Mouse (Mus musculus) layer of hippocampus, adult 2 months (tissue): ENCODE data around the gene Psme1. TPM values are rescaled to one million over a fixed set of nuclear protein-coding genes. Genes with fewer than 3 reads are reported as not detected.

Experiments
- DNase-seq, 2 experiments: peaks; one replicate each; pipeline ENCODE4 v3.0.0; 2022; ENCODE audit warnings: low spot score in 2 of 2
- H3K27ac ChIP-seq: fragments of 200-600 bp; 2 replicates; pipeline ENCODE4 v1.8.1; 2022
- H3K4me3 ChIP-seq: fragments of 200-600 bp; 2 replicates; pipeline ENCODE4 v1.8.1; 2022; ENCODE audit warnings: mild to moderate bottlenecking
- CTCF ChIP-seq: fragments of 200-600 bp; conservative IDR thresholded peaks from 2 replicates; pipeline ENCODE4 v1.8.1; 2022; ENCODE audit warnings: antibody characterized with exemption, mild to moderate bottlenecking, moderate library complexity
- total RNA-seq, 2 experiments: library from RNA; stranded (reverse); gene quantifications; 2 replicates each; pipeline ENCODE4 v1.2.3; 2021

Gene Psme1
- total RNA-seq, 2 experiments from 2014 or later: 55.5 to 61.2 TPM

- Histone ChIP-seq H3K27ac (0 out of 2 replicates have a peak overlapping the region, but pooled peaks have one; percentile 24), H3K4me3 (no peak overlapping the region)
- no peak for TF ChIP-seq CTCF
- DNase-seq: no peak
Measured at GRCm38 (mm10) chr14:55557587-55557986, 20.3 kb upstream of the Psme1 start.

- peak overlapping the region; percentile 99 for H3K27ac ChIP-seq
- peak overlapping the region; percentile 88 for H3K4me3 ChIP-seq
- peak; percentile 39 for TF ChIP-seq CTCF
- DNase-seq: no peak
Measured at GRCm38 (mm10) chr14:55558740-55559448, 19.0 kb upstream of the Psme1 start.

DNA sequence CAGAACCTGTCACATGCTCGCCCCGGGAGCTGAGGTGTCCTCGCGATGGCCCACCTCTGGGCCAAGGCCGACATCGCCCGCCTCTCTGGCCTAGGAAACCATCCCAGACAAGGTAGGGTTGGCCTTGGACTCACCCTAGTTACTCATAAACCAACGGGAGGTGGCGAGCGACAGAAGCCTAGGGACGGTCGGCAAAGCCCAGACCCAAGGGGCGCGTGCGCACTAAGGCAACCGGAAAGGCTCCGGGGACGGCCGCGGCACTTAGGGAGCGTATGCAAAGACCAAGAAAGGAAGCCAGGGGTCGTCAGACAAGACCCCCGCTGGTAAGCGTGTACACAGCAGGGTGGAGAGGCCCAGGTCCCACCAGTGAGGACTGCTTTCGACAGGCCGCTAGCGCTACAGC, 18.1 kb upstream of the Psme1 start, which contains the start of gene Dcaf11:
TSS of gene Dcaf11 (plus strand) at position 208 of the 403 bp plus-strand sequence.
- TF ChIP-seq CTCF: peak; percentile 55
- Histone ChIP-seq H3K4me3 (peak within 1 kb of the TSS; percentile 88), H3K27ac (peak within 1 kb of the TSS; percentile 99)
- DNase-seq: peak; percentile 80 to 85

GRCm38 (mm10) chr14:55560202-55561073, 17.5 kb upstream of the Psme1 start, which contains the start of gene A730061H03Rik:
TSS of gene A730061H03Rik (minus strand) at chr14:55560406.
- H3K4me3 ChIP-seq: peak within 1 kb of the TSS; percentile 88
- TF ChIP-seq CTCF: peak; percentile 34
- peak within 1 kb of the TSS; percentile 99 for H3K27ac ChIP-seq
- DNase-seq: peak; percentile 98 to 99

DNA sequence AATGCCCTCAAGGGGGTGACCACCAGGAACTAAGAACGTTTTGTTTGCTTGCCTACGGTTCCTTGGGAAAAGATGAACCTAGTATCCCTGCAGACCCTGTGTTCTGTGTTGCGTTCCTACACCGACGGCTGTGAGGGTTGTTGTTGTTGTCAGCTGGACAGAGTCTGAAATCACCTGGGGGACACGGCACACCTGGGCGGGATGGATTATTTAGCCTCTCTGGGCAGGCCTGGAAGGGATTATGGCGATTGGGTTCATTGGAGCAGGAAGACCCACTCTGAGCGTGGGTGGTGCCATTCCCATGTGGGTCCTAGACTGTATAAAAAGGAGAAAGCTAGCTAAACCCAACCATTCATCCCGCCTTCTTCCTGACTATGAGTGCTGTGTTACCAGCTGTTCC, 16.1 kb upstream of the Psme1 start:
- no peak overlapping the region for H3K27ac ChIP-seq
- no peak overlapping the region; the same call in 1 of the 2 replicates for H3K4me3 ChIP-seq
- no peak for DNase-seq
- no peak for TF ChIP-seq CTCF

- TF ChIP-seq CTCF: no peak
- Histone ChIP-seq H3K4me3 (no peak overlapping the region), H3K27ac (no peak overlapping the region)
- no peak for DNase-seq
Measured at GRCm38 (mm10) chr14:55563249-55563648, 14.7 kb upstream of the Psme1 start.

DNA sequence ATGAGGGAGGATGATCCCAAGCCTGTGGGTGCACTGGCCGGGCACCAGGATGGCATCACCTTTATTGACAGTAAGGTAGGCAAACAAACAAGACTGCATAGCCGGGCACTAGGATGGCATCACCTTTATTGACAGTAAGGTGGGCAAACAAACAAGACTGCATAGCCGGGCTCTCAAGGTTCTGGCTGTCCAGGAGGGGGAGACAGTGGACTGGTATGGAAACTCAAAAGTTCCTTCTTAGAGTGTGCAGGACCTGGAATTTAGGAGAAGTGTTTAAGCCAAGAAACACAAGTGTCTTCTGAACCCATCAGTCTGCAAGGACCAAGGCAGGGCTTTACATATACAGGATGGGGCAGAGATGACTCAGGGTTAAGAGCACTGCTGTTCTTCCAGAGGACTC, 12.2 kb upstream of the Psme1 start:
- no peak overlapping the region for H3K4me3 ChIP-seq
- no peak overlapping the region for H3K27ac ChIP-seq
- DNase-seq: no peak
- TF ChIP-seq CTCF: peak; percentile 32

GRCm38 (mm10) chr14:55567496-55567895, 10.4 kb upstream of the Psme1 start:
- no peak for DNase-seq
- no peak for TF ChIP-seq CTCF
- H3K4me3 ChIP-seq: no peak overlapping the region
- no peak overlapping the region for H3K27ac ChIP-seq

GRCm38 (mm10) chr14:55570588-55570987, 7.3 kb upstream of the Psme1 start:
- Histone ChIP-seq H3K27ac (no peak overlapping the region), H3K4me3 (no peak overlapping the region)
- DNase-seq: no peak
- no peak for TF ChIP-seq CTCF

- no peak for TF ChIP-seq CTCF
- H3K4me3 ChIP-seq: no peak overlapping the region
- DNase-seq: no peak
- H3K27ac ChIP-seq: no peak overlapping the region
Measured at GRCm38 (mm10) chr14:55571760-55572159, 6.2 kb upstream of the Psme1 start.

- no peak for TF ChIP-seq CTCF
- no peak within 1 kb of the TSS for H3K27ac ChIP-seq
- H3K4me3 ChIP-seq: no peak within 1 kb of the TSS
- DNase-seq: no peak
Measured at GRCm38 (mm10) chr14:55575302-55575701, 2.6 kb upstream of the Psme1 start, which contains the start of gene Fitm1. TSS of gene Fitm1 (plus strand) at chr14:55575617.

GRCm38 (mm10) chr14:55575711-55576110, 2.2 kb upstream of the Psme1 start:
- no peak for DNase-seq
- Histone ChIP-seq H3K27ac (no peak overlapping the region), H3K4me3 (no peak overlapping the region)
- TF ChIP-seq CTCF: no peak

DNA sequence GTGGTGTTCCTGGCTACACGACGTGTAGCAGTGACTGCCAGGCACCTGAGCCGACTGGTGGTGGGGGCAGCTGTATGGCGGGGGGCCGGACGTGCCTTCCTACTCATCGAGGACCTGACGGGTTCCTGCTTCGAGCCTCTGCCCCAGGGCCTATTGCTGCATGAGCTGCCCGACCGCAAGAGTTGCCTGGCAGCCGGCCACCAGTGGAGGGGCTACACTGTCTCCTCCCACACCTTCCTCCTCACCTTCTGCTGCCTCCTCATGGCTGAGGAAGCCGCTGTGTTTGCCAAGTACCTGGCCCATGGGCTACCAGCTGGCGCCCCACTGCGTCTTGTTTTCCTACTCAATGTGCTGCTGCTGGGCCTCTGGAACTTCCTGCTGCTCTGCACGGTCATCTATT, 1.5 kb upstream of the Psme1 start:
- no peak overlapping the region for H3K4me3 ChIP-seq
- no peak overlapping the region for H3K27ac ChIP-seq
- no peak for TF ChIP-seq CTCF
- no peak for DNase-seq
